Mouse (Mus musculus): ENCODE data around the gene Tmeff1. TPM values are rescaled to one million over a fixed set of nuclear protein-coding genes. Genes with fewer than 3 reads are reported as not detected.

Tmeff1 gene
- total RNA-seq, 1 experiment from 2014 or later = 23.0 TPM

GRCm38 (mm10) chr4:48622246-48622645 lies 37.3 kb downstream of the Tmeff1 start:
- DNase-seq = no peak

- DNase-seq = no peak
Measured at GRCm38 (mm10) chr4:48622946-48623345, 38.0 kb downstream of the Tmeff1 start.

- no peak for DNase-seq
Measured at GRCm38 (mm10) chr4:48624961-48625360, 40.0 kb downstream of the Tmeff1 start.

- no peak for DNase-seq
Measured at GRCm38 (mm10) chr4:48625836-48626235, 40.9 kb downstream of the Tmeff1 start.

GRCm38 (mm10) chr4:48629445-48629844 lies 44.5 kb downstream of the Tmeff1 start:
- DNase-seq = no peak

GRCm38 (mm10) chr4:48633529-48633928 lies 48.6 kb downstream of the Tmeff1 start:
- no peak for DNase-seq

GRCm38 (mm10) chr4:48634058-48634457 lies 49.1 kb downstream of the Tmeff1 start:
- peak; percentile 17 for DNase-seq

GRCm38 (mm10) chr4:48636831-48637230 lies 51.9 kb downstream of the Tmeff1 start:
- DNase-seq = no peak

- no peak for DNase-seq
Measured at GRCm38 (mm10) chr4:48638132-48638531, 53.2 kb downstream of the Tmeff1 start.

GRCm38 (mm10) chr4:48639503-48639902 lies 54.5 kb downstream of the Tmeff1 start:
- no peak for DNase-seq

GRCm38 (mm10) chr4:48643801-48644200 lies 58.8 kb downstream of the Tmeff1 start:
- no peak for DNase-seq

- DNase-seq = no peak
Measured at GRCm38 (mm10) chr4:48646143-48646542, 61.2 kb downstream of the Tmeff1 start.

- no peak for DNase-seq
Measured at GRCm38 (mm10) chr4:48650617-48651360, 65.8 kb downstream of the Tmeff1 start.

GRCm38 (mm10) chr4:48654118-48654517 lies 69.1 kb downstream of the Tmeff1 start:
- DNase-seq = no peak

GRCm38 (mm10) chr4:48656530-48656929 lies 71.6 kb downstream of the Tmeff1 start:
- no peak for DNase-seq

GRCm38 (mm10) chr4:48660144-48660543 lies 75.2 kb downstream of the Tmeff1 start:
- no peak for DNase-seq

- DNase-seq = no peak
Measured at GRCm38 (mm10) chr4:48660619-48661575, 75.9 kb downstream of the Tmeff1 start.

GRCm38 (mm10) chr4:48663271-48663670 lies 78.3 kb downstream of the Tmeff1 start, which contains the start of gene Cavin4:
Gene Cavin4, plus strand, starts transcription at chr4:48663514.
- no peak for DNase-seq

- no peak for DNase-seq
Measured at GRCm38 (mm10) chr4:48664021-48664420, 79.0 kb downstream of the Tmeff1 start.

- DNase-seq = no peak
Measured at GRCm38 (mm10) chr4:48667279-48667678, 82.3 kb downstream of the Tmeff1 start.

- no peak for DNase-seq
Measured at GRCm38 (mm10) chr4:48672915-48673314, 87.9 kb downstream of the Tmeff1 start.

- no peak for DNase-seq
Measured at GRCm38 (mm10) chr4:48674412-48674811, 89.4 kb downstream of the Tmeff1 start.

GRCm38 (mm10) chr4:48676570-48677185 lies 91.7 kb downstream of the Tmeff1 start:
- DNase-seq = peak; percentile 67

Measured in adrenal gland, postnatal 14 days (tissue).